Mouse (Mus musculus) hindbrain, embryonic 10.5 days (tissue): ENCODE results near the gene Tgm4. TPM values are rescaled to one million over a fixed set of nuclear protein-coding genes. Genes with fewer than 3 reads are reported as not detected.

ENCODE experiments used
- DNase-seq: peaks from one replicate; pipeline ENCODE4 v3.0.0-alpha.2; 2017; ENCODE audit warnings: low spot score
- H3K27ac ChIP-seq: fragments of 300-500 bp; sonication (generic); 2 replicates; pipeline ENCODE4 v1.5.1; 2016; ENCODE audit warnings: mild to moderate bottlenecking, moderate library complexity
- H3K27me3 ChIP-seq: fragments of 300-500 bp; sonication (generic); 2 replicates; pipeline ENCODE4 v1.6.1; 2016; ENCODE audit warnings: mild to moderate bottlenecking; ENCODE audit not compliant: poor library complexity, insufficient read depth, severe bottlenecking
- H3K36me3 ChIP-seq: fragments of 300-500 bp; sonication (generic); 2 replicates; pipeline ENCODE4 v1.6.1; 2016; ENCODE audit warnings: mild to moderate bottlenecking, moderate library complexity
- H3K4me1 ChIP-seq: fragments of 300-500 bp; sonication (generic); replicated peaks from 2 replicates; pipeline ENCODE4 v1.6.1; 2016; ENCODE audit warnings: mild to moderate bottlenecking
- H3K4me3 ChIP-seq: fragments of 300-500 bp; sonication (generic); 2 replicates; pipeline ENCODE4 v1.5.1; 2016; ENCODE audit warnings: mild to moderate bottlenecking, moderate library complexity
- H3K9me3 ChIP-seq: fragments of 300-500 bp; sonication (generic); 2 replicates; pipeline ENCODE4 v1.6.1; 2016; ENCODE audit warnings: mild to moderate bottlenecking, moderate library complexity
- WGBS: fragments of 180-500 bp; shearing (Covaris S2); methylation state at CpG from one replicate; pipeline ENCODE4 v1.1.7; 2016; 5-methylcytosine and 5-hydroxymethylcytosine counted together
- polyA plus RNA-seq: library from polyadenylated mRNA; unstranded; fragments of >200 nt; fragmentation: Nextera tagmentation; extraction: Ambion mirVana; gene quantifications from 2 replicates; pipeline ENCODE4 v1.2.1, GENCODE M21; 2016

Gene Tgm4
- polyA plus RNA-seq, 1 experiment from 2014 or later = 0.48 TPM

- Histone ChIP-seq H3K4me3 (no peak overlapping the region), H3K9me3 (no peaks in the 10 kb centered on the region), H3K4me1 (no peaks in the 10 kb centered on the region), H3K36me3 (peaks cover 100% of the 10 kb centered on the region), H3K27me3 (no peaks in the 10 kb centered on the region), H3K27ac (no peak overlapping the region)
- no peak for DNase-seq
- WGBS = 88% methylated on average over 5 of the region's 5 CpGs
These were observed 44.6 kb downstream of the Tgm4 start for GRCm38 (mm10) chr9:123079149-123079548.

- H3K9me3 ChIP-seq = no peaks in the 10 kb centered on the region
- no peak overlapping the region for H3K27ac ChIP-seq
- no peaks in the 10 kb centered on the region for H3K27me3 ChIP-seq
- H3K4me3 ChIP-seq = no peak overlapping the region
- no peaks in the 10 kb centered on the region for H3K4me1 ChIP-seq
- WGBS = 91% methylated on average over 7 of the region's 7 CpGs
- DNase-seq = no peak
- peaks cover 100% of the 10 kb centered on the region for H3K36me3 ChIP-seq
These were observed 45.8 kb downstream of the Tgm4 start for GRCm38 (mm10) chr9:123080355-123080754.

- no peak for DNase-seq
- Histone ChIP-seq H3K9me3 (no peaks in the 10 kb centered on the region), H3K36me3 (peaks cover 100% of the 10 kb centered on the region), H3K4me3 (no peak overlapping the region), H3K27ac (no peak overlapping the region), H3K4me1 (no peaks in the 10 kb centered on the region), H3K27me3 (no peaks in the 10 kb centered on the region)
- 87% methylated on average over 1 of the region's 1 CpGs for WGBS
These were observed 46.3 kb downstream of the Tgm4 start for GRCm38 (mm10) chr9:123080796-123081195.

- H3K27me3 ChIP-seq = no peaks in the 10 kb centered on the region
- peaks cover 100% of the 10 kb centered on the region for H3K36me3 ChIP-seq
- DNase-seq = no peak
- H3K9me3 ChIP-seq = no peaks in the 10 kb centered on the region
- no peak overlapping the region for H3K4me3 ChIP-seq
- H3K27ac ChIP-seq = no peak overlapping the region
- 88% methylated on average over 1 of the region's 1 CpGs for WGBS
- H3K4me1 ChIP-seq = no peaks in the 10 kb centered on the region
These were observed 50.8 kb downstream of the Tgm4 start for GRCm38 (mm10) chr9:123085373-123085772.

- DNase-seq = no peak
- H3K4me3 ChIP-seq = no peak overlapping the region
- WGBS = 94% methylated on average over 3 of the region's 3 CpGs
- no peaks in the 10 kb centered on the region for H3K4me1 ChIP-seq
- no peaks in the 10 kb centered on the region for H3K9me3 ChIP-seq
- H3K27me3 ChIP-seq = no peaks in the 10 kb centered on the region
- peaks cover 99% of the 10 kb centered on the region for H3K36me3 ChIP-seq
- no peak overlapping the region for H3K27ac ChIP-seq
These were observed 53.0 kb downstream of the Tgm4 start for GRCm38 (mm10) chr9:123087558-123087957.

GRCm38 (mm10) chr9:123090844-123091243 lies 56.3 kb downstream of the Tgm4 start:
- no peaks in the 10 kb centered on the region for H3K4me1 ChIP-seq
- no peak for DNase-seq
- no peaks in the 10 kb centered on the region for H3K9me3 ChIP-seq
- no peaks in the 10 kb centered on the region for H3K27me3 ChIP-seq
- H3K27ac ChIP-seq = no peak overlapping the region
- peaks cover 96% of the 10 kb centered on the region for H3K36me3 ChIP-seq
- WGBS = 94% methylated on average over 4 of the region's 4 CpGs
- no peak overlapping the region for H3K4me3 ChIP-seq

- Histone ChIP-seq H3K4me3 (no peak overlapping the region), H3K27ac (no peak overlapping the region), H3K4me1 (no peaks in the 10 kb centered on the region), H3K9me3 (no peaks in the 10 kb centered on the region), H3K36me3 (peaks cover 86% of the 10 kb centered on the region), H3K27me3 (no peaks in the 10 kb centered on the region)
- no peak for DNase-seq
- 97% methylated on average over 16 of the region's 16 CpGs for WGBS
These were observed 65.3 kb downstream of the Tgm4 start for GRCm38 (mm10) chr9:123099631-123100455.

- Histone ChIP-seq H3K27ac (no peak overlapping the region), H3K4me3 (no peak overlapping the region), H3K27me3 (no peaks in the 10 kb centered on the region), H3K4me1 (no peaks in the 10 kb centered on the region), H3K36me3 (peaks cover 69% of the 10 kb centered on the region), H3K9me3 (no peaks in the 10 kb centered on the region)
- no peak for DNase-seq
These were observed 68.9 kb downstream of the Tgm4 start for GRCm38 (mm10) chr9:123103425-123103824.

GRCm38 (mm10) chr9:123104362-123104761 lies 69.8 kb downstream of the Tgm4 start:
- DNase-seq = no peak
- no peak overlapping the region for H3K4me3 ChIP-seq
- H3K9me3 ChIP-seq = no peaks in the 10 kb centered on the region
- no peak overlapping the region for H3K27ac ChIP-seq
- H3K4me1 ChIP-seq = no peaks in the 10 kb centered on the region
- peaks cover 65% of the 10 kb centered on the region for H3K36me3 ChIP-seq
- no peaks in the 10 kb centered on the region for H3K27me3 ChIP-seq

- Histone ChIP-seq H3K4me3 (no peak overlapping the region), H3K36me3 (peaks cover 44% of the 10 kb centered on the region), H3K27ac (no peak overlapping the region), H3K27me3 (no peaks in the 10 kb centered on the region), H3K9me3 (no peaks in the 10 kb centered on the region), H3K4me1 (peaks cover 10% of the 10 kb centered on the region)
- no peak for DNase-seq
- WGBS = 92% methylated on average over 4 of the region's 4 CpGs
These were observed 72.7 kb downstream of the Tgm4 start for GRCm38 (mm10) chr9:123107186-123107585.

- DNase-seq = no peak
- Histone ChIP-seq H3K9me3 (no peaks in the 10 kb centered on the region), H3K4me1 (peaks cover 22% of the 10 kb centered on the region), H3K27me3 (no peaks in the 10 kb centered on the region), H3K36me3 (peaks cover 34% of the 10 kb centered on the region), H3K27ac (no peak overlapping the region), H3K4me3 (no peak overlapping the region)
- WGBS = 94% methylated on average over 7 of the region's 7 CpGs
These were observed 74.7 kb downstream of the Tgm4 start for GRCm38 (mm10) chr9:123109188-123109587.

GRCm38 (mm10) chr9:123111751-123112221 lies 77.3 kb downstream of the Tgm4 start:
- WGBS = 69% methylated on average over 8 of the region's 8 CpGs
- Histone ChIP-seq H3K9me3 (no peaks in the 10 kb centered on the region), H3K4me3 (peak overlapping the region; percentile 96), H3K36me3 (peaks cover 33% of the 10 kb centered on the region), H3K4me1 (peaks cover 24% of the 10 kb centered on the region), H3K27ac (peak overlapping the region; percentile 99), H3K27me3 (no peaks in the 10 kb centered on the region)
- no peak for DNase-seq

- no peaks in the 10 kb centered on the region for H3K27me3 ChIP-seq
- H3K4me1 ChIP-seq = peaks cover 24% of the 10 kb centered on the region
- H3K27ac ChIP-seq = peak within 1 kb of the TSS; percentile 99
- peak; percentile 90 for DNase-seq
- H3K9me3 ChIP-seq = no peaks in the 10 kb centered on the region
- peak within 1 kb of the TSS; percentile 96 for H3K4me3 ChIP-seq
- H3K36me3 ChIP-seq = peaks cover 36% of the 10 kb centered on the region
- under 1% methylated on average over 79 of the region's 79 CpGs for WGBS
These were observed 78.4 kb downstream of the Tgm4 start, which contains the start of the genes Zdhhc3 and Exosc7 for GRCm38 (mm10) chr9:123112805-123113521. Gene Zdhhc3, minus strand, starts transcription at chr9:123113205. Gene Exosc7, plus strand, starts transcription at chr9:123113215.
